Mouse (Mus musculus): ENCODE measurements at regions not wholly inside any gene's neighbourhood (a gene's known extent, or its start where the extent isn't known, plus 50 kb on each side); places are given as distances from the start of the nearest gene placed in this dataset.

DNA sequence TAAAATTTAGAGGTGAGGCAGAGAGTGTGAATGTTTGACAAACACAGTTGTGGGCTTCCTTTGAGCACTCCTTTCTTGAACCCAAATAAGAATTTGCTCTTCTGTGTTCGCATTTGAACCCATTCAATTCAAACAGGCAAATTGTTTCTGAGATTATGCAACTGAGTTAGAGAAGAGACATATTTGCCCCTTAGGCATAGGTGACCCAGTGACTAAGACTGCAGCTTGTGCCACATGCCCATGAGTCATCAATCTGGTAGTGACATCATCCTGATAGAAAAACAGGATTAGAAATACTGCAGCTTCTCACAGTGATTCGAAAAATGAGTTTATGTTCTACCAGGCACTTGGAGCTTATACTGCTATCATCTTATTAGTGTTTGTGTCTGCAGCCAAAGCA lies 67.2 kb downstream of the Zfp622 start:
- DNase-seq (ENCODE audit: low spot score in 2 of 2), result no peak

GRCm38 (mm10) chr15:26052720-26053316 lies 68.7 kb downstream of the Zfp622 start:
- DNase-seq (ENCODE audit: low spot score in 2 of 2), result no peak

- DNase-seq (ENCODE audit: low spot score in 2 of 2), result no peak
Measured at GRCm38 (mm10) chr15:26058019-26058418, 73.9 kb downstream of the Zfp622 start.

DNA sequence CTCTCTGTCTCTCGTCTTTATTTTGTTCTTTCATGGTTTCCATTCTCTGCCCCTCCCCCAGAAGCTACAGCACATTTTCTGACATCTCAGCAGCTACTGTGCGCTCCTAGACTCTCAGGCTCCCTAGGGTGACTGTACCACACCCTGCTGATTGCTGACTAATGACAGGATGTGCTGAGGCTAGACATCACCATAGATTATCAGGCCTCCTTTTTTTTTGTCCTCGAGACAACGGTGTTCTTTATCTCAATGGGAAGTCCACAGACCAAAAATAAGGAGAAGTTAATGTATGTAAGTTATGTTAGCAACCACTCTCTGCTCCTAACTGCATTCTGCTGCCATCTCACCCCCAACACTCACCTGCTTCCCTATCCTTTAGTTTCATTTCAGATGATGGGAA lies 116.0 kb downstream of the Zfp622 start:
- DNase-seq (ENCODE audit: low spot score in 2 of 2), result no peak

GRCm38 (mm10) chr15:26107993-26108392 lies 123.8 kb downstream of the Zfp622 start:
- no peak for DNase-seq (ENCODE audit: low spot score in 2 of 2)

GRCm38 (mm10) chr15:26144197-26144596 lies 160.0 kb downstream of the Zfp622 start:
- no peak for DNase-seq (ENCODE audit: low spot score in 2 of 2)

- DNase-seq (ENCODE audit: low spot score in 2 of 2), result no peak
Measured at GRCm38 (mm10) chr15:26158499-26158898, 150.3 kb upstream of the March11 start.

- no peak for DNase-seq (ENCODE audit: low spot score in 2 of 2)
Measured at GRCm38 (mm10) chr15:26184930-26185329, 123.9 kb upstream of the March11 start.

DNA sequence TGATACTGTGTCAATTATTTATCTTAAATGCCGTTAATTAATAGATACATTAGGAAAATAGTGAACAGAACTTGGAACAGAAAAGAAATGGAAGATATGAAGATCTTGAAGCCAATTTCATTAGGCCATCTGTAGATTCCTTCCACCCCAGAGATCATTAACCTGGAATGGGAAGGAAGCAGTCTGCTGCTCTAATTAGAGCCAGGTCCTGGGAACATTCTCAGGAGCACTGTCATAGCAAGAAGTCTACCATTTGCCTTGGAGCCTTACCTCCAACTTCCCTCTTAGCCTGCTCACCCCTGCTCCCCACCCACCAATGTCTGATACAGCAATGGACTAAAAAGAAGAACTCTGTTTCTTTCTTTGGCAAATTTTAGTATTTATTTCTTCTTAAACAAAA lies 113.3 kb upstream of the March11 start:
- DNase-seq (ENCODE audit: low spot score in 2 of 2), result no peak

DNA sequence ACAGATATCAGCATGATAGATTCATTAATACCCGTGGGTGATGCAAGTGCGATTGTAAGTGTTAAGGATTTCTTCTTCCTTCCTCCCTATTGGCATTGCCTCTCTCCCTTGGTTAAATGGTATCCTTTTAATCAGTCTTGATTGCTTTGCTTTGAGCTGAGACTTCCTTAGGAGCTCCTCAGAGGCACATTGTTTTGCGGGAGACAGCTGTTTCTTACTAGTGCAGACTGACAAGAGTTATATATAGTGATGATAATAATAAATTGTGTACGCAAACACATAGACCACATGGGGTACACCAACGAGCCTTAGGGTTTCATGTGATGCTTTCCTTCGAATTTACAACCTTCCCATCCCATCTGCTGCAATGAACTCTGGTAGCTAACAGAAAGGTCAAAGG lies 102.0 kb upstream of the March11 start:
- no peak for DNase-seq (ENCODE audit: low spot score in 2 of 2)

DNA sequence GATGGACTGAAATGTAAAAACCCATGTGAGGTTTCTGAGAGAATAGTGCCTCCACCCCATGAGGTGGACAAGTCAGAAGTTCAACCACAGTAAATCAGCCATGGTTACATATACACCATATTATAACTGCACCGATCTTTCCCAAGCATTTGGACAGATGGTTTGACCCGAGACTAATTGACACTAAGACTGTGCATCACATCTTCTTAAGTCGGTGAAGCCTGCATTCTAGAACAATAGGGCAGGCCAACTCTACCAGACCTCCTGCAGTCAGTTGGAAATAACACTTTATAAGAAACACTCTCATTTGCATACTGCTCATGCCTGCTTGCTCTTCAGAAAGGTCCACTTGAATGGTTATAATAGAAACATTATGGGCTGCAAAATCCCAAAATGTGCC lies 88.0 kb upstream of the March11 start:
- DNase-seq (ENCODE audit: low spot score in 2 of 2), result no peak

- DNase-seq (ENCODE audit: low spot score in 2 of 2), result peak; percentile 4 to 7
Measured at GRCm38 (mm10) chr15:26228646-26229045, 80.2 kb upstream of the March11 start.

Data from layer of hippocampus, adult 8-10 months (tissue).